ENCODE assay signal across 7 mouse cellular contexts in genomic region chr2:166445824-166446223, GRCm38 (mm10).
DNase-seq lines count a peak whose midpoint lies in the region; ATAC-seq and TF ChIP-seq lines count a peak whose summit lies in the region.
"Not testable (repeated sequence)": the region's sequence is repeated elsewhere in the genome, so short reads cannot be mapped to it uniquely, and the experiment has no call there.

No protein-coding gene starts in this region.

- peak overlapping the region; percentile 58; the same call in 1 of the 2 replicates for H3K27ac ChIP-seq in embryonic facial prominence, embryonic 10.5 days (replicated peaks)
- H3K27ac ChIP-seq in heart, embryonic 10.5 days = peak overlapping the region; percentile 77
- H3K27ac ChIP-seq in hindbrain, embryonic 11.5 days (ENCODE audit: low read depth, low read length) = peak overlapping the region; percentile 30; the same call in 1 of the 2 replicates
- H3K27ac ChIP-seq in hindbrain, postnatal 0 days = 0 out of 2 replicates have a peak overlapping the region, but pooled peaks have one; percentile 7
- H3K27ac ChIP-seq in liver, embryonic 12.5 days = peak overlapping the region; percentile 30; the same call in 1 of the 2 replicates
- peak overlapping the region; percentile 30; the same call in 1 of the 2 replicates for H3K27ac ChIP-seq in midbrain, embryonic 13.5 days
- H3K27ac ChIP-seq in neural tube, embryonic 13.5 days (replicated peaks) = peak overlapping the region; percentile 81

- ATAC-seq in hindbrain, embryonic 11.5 days (ENCODE audit: low FRiP score); hindbrain, postnatal 0 days; liver, embryonic 12.5 days: not testable (repeated sequence)
- 0 out of 2 replicates have a peak, but pooled peaks have one; percentile 32 for ATAC-seq in midbrain, embryonic 13.5 days
- peak; percentile 36; the same call in 1 of the 2 replicates for ATAC-seq in neural tube, embryonic 13.5 days (ENCODE audit: low read depth)

- H3K4me3 ChIP-seq in embryonic facial prominence, embryonic 10.5 days; heart, embryonic 10.5 days; hindbrain, embryonic 11.5 days (ENCODE audit: low read depth, low read length); hindbrain, postnatal 0 days (ENCODE audit: low read length); liver, embryonic 12.5 days; midbrain, embryonic 13.5 days (replicated peaks); neural tube, embryonic 13.5 days: not testable (repeated sequence)

- TF ChIP-seq CTCF in hindbrain, postnatal 0 days (IDR thresholded peaks at IDR 0.05; ENCODE audit: low read depth) = not testable (repeated sequence)

- H3K9me3 ChIP-seq in embryonic facial prominence, embryonic 10.5 days; heart, embryonic 10.5 days; hindbrain, embryonic 11.5 days (ENCODE audit: control insufficient read depth, low read length); hindbrain, postnatal 0 days (ENCODE audit: low read length); liver, embryonic 12.5 days (replicated peaks); midbrain, embryonic 13.5 days; neural tube, embryonic 13.5 days: not testable (repeated sequence)

- WGBS in embryonic facial prominence, embryonic 10.5 days = 63% methylated on average over 7 of the region's 7 CpGs
- 59% methylated on average over 7 of the region's 7 CpGs for WGBS in heart, embryonic 10.5 days
- WGBS in hindbrain, embryonic 11.5 days = 60% methylated on average over 7 of the region's 7 CpGs
- WGBS in hindbrain, postnatal 0 days = 54% methylated on average over 7 of the region's 7 CpGs
- WGBS in liver, embryonic 12.5 days (ENCODE audit: insufficient replicate concordance) = 37% methylated on average over 7 of the region's 7 CpGs
- WGBS in midbrain, embryonic 13.5 days = 60% methylated on average over 7 of the region's 7 CpGs
- WGBS in neural tube, embryonic 13.5 days = 48% methylated on average over 7 of the region's 7 CpGs

- H3K4me2 ChIP-seq in hindbrain, embryonic 11.5 days (replicated peaks; ENCODE audit: low read depth, low read length); hindbrain, postnatal 0 days (ENCODE audit: low read depth, low read length); liver, embryonic 12.5 days; midbrain, embryonic 13.5 days (replicated peaks); neural tube, embryonic 13.5 days: not testable (repeated sequence)

- DNase-seq in embryonic facial prominence, embryonic 10.5 days (ENCODE audit: low spot score); heart, embryonic 10.5 days (ENCODE audit: low spot score); hindbrain, embryonic 11.5 days (ENCODE audit: low spot score); hindbrain, postnatal 0 days (ENCODE audit: low spot score): not testable (repeated sequence)

- H3K9ac ChIP-seq in hindbrain, embryonic 11.5 days (ENCODE audit: low read depth, low read length); hindbrain, postnatal 0 days (replicated peaks; ENCODE audit: low read length); liver, embryonic 12.5 days; midbrain, embryonic 13.5 days (replicated peaks); neural tube, embryonic 13.5 days: not testable (repeated sequence)

- not testable (repeated sequence) for H3K36me3 ChIP-seq in embryonic facial prominence, embryonic 10.5 days (replicated peaks); heart, embryonic 10.5 days; hindbrain, embryonic 11.5 days (ENCODE audit: control insufficient read depth, insufficient read depth, low read length); hindbrain, postnatal 0 days (ENCODE audit: insufficient read depth, low read length); liver, embryonic 12.5 days; midbrain, embryonic 13.5 days; neural tube, embryonic 13.5 days

- H3K4me1 ChIP-seq in embryonic facial prominence, embryonic 10.5 days = peaks cover 76% of the 10 kb centered on the region
- H3K4me1 ChIP-seq in heart, embryonic 10.5 days = peaks cover 68% of the 10 kb centered on the region
- not testable (repeated sequence) for H3K4me1 ChIP-seq in hindbrain, embryonic 11.5 days (replicated peaks; ENCODE audit: control insufficient read depth, insufficient read depth, low read length); hindbrain, postnatal 0 days (ENCODE audit: insufficient read depth, low read length)
- peaks cover 20% of the 10 kb centered on the region for H3K4me1 ChIP-seq in liver, embryonic 12.5 days
- peaks cover 56% of the 10 kb centered on the region for H3K4me1 ChIP-seq in midbrain, embryonic 13.5 days (replicated peaks)
- peaks cover 77% of the 10 kb centered on the region for H3K4me1 ChIP-seq in neural tube, embryonic 13.5 days (replicated peaks)

- not testable (repeated sequence) for H3K27me3 ChIP-seq in embryonic facial prominence, embryonic 10.5 days (replicated peaks; ENCODE audit: low read depth, poor library complexity, severe bottlenecking); heart, embryonic 10.5 days (ENCODE audit: insufficient read depth, poor library complexity, severe bottlenecking); hindbrain, embryonic 11.5 days (ENCODE audit: control insufficient read depth, insufficient read depth, low read length); hindbrain, postnatal 0 days (ENCODE audit: insufficient read depth, low read length); liver, embryonic 12.5 days (replicated peaks); midbrain, embryonic 13.5 days; neural tube, embryonic 13.5 days

Comparison
In these comparisons a context has a peak if more than half of its experiments do, and no peak if none do; other contexts are left out.
1. H3K27ac ChIP-seq: peak in every context shown above with its lines; median percentile 81 in neural tube, embryonic 13.5 days; 77 in heart, embryonic 10.5 days; 58 in embryonic facial prominence, embryonic 10.5 days; 30 in hindbrain, embryonic 11.5 days; 30 in liver, embryonic 12.5 days; 30 in midbrain, embryonic 13.5 days; 7 in hindbrain, postnatal 0 days.